Mouse (Mus musculus) heart, postnatal 0 days (tissue): ENCODE data around the gene Pheta1. TPM values are rescaled to one million over a fixed set of nuclear protein-coding genes. Genes with fewer than 3 reads are reported as not detected.

Experiments used
- ATAC-seq: fragments of 200-750 bp; cut with Nextera tagmentation; 2 replicates; pipeline ENCODE4 v1.8.0; 2017; ENCODE audit warnings: low read depth, moderate number of reproducible peaks, moderate library complexity; ENCODE audit not compliant: insufficient read depth
- DNase-seq: peaks from one replicate; pipeline ENCODE4 v3.0.0-alpha.2; 2016; ENCODE audit warnings: low spot score
- H3K27ac ChIP-seq: fragments of 300-500 bp; sonication (generic); 2 replicates; pipeline ENCODE4 v1.5.1; 2014; ENCODE audit warnings: low read depth, mild to moderate bottlenecking
- H3K27me3 ChIP-seq: fragments of 300-500 bp; sonication (generic); 2 replicates; pipeline ENCODE4 v1.6.1; 2014; ENCODE audit warnings: low read length, mixed read lengths; ENCODE audit not compliant: control insufficient read depth, insufficient read depth
- H3K36me3 ChIP-seq: fragments of 300-500 bp; sonication (generic); replicated peaks from 2 replicates; pipeline ENCODE4 v1.6.1; 2014; ENCODE audit warnings: low read length, mixed read lengths; ENCODE audit not compliant: control insufficient read depth, insufficient read depth
- H3K4me1 ChIP-seq: fragments of 300-500 bp; sonication (generic); 2 replicates; pipeline ENCODE4 v1.6.1; 2014; ENCODE audit warnings: antibody characterized with exemption; ENCODE audit not compliant: control insufficient read depth, insufficient read depth
- H3K4me2 ChIP-seq: fragments of 300-500 bp; sonication (generic); 2 replicates; pipeline ENCODE4 v1.6.1; 2014; ENCODE audit warnings: low read depth, mild to moderate bottlenecking, low read length, moderate library complexity
- H3K4me3 ChIP-seq: fragments of 300-500 bp; sonication (generic); 2 replicates; pipeline ENCODE4 v1.5.1; 2014; ENCODE audit warnings: low read depth, low read length
- H3K9ac ChIP-seq: fragments of 300-500 bp; sonication (generic); replicated peaks from 2 replicates; pipeline ENCODE4 v1.6.1; 2014; ENCODE audit warnings: low read depth, low read length, mixed read lengths
- H3K9me3 ChIP-seq: fragments of 300-500 bp; sonication (generic); replicated peaks from 2 replicates; pipeline ENCODE4 v1.6.1; 2016; ENCODE audit warnings: low read length; ENCODE audit not compliant: control insufficient read depth
- CTCF ChIP-seq: IDR thresholded peaks from 2 replicates; pipeline ENCODE4 v1.5.1; 2016; ENCODE audit warnings: antibody characterized with exemption, control low read depth, low read depth
- EP300 ChIP-seq: IDR thresholded peaks from 2 replicates; pipeline ENCODE4 v1.6.1; 2016; ENCODE audit warnings: antibody characterized with exemption, low read depth
- WGBS: fragments of 180-500 bp; shearing (Covaris S2); extraction: QIAGEN DNeasy Blood & Tissue Kit; methylation state at CpG from one replicate; pipeline ENCODE4 v1.1.7; 2014; 5-methylcytosine and 5-hydroxymethylcytosine counted together
- polyA plus RNA-seq: library from polyadenylated mRNA; unstranded; fragments of >200 nt; fragmentation: Nextera tagmentation; extraction: Ambion mirVana; gene quantifications from 2 replicates; pipeline ENCODE4 v1.2.1, GENCODE M21; 2015
- total RNA-seq: library from RNA; depleted of rRNA; stranded (reverse); fragments of >200 nt; gene quantifications from 2 replicates; pipeline ENCODE4 v1.2.3, GENCODE M21; 2014; ENCODE audit warnings: low replicate concordance

Gene Pheta1
- total and polyA plus RNA-seq, 2 experiments from 2014 or later, result 16.4 to 32.2 TPM

DNA sequence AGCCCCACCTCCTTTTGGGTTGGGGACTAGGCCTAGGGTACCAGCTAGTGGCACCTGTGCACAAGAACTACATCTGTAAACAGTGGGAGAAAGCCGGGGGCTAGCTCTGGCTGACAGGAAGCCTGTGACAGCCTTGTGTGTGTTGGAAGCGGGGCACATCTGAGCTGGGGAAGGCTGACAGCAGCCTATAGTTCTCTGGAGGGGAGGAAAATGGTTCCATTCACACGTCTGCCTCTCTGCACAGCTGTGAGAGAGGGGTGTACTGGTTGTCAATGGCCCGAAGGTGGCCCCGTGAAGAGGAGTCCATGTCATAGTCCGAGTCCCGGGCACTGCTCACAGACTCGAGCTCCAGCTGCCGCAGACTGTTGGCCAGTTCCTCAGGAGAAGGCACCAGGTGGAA is 31.2 kb upstream of the Pheta1 start:
- no peaks in the 10 kb centered on the region for H3K9me3 ChIP-seq

DNA sequence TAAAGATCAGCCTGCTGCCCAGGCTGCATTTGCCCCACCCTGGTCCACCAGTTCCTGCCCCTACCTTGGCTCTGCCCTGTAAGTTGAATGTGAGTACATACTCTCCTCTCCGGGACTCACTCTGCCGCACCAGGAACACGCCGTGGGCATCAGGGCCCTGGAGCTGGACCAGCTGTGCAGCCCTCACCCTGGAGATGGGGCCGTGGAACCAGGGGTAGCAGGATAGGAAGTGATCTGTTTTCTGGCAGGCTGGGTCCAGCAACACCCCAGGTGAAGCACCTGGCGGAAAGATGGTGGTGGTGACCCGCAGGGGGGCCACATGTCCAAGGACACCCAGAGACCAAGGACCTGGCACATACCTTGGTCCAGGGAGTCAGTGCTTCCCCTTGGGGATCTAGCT is 30.4 kb upstream of the Pheta1 start:
- Histone ChIP-seq H3K27me3 (no peaks in the 10 kb centered on the region), H3K27ac (no peak overlapping the region), H3K36me3 (peaks cover 76% of the 10 kb centered on the region), H3K4me2 (no peak overlapping the region), H3K4me1 (peaks cover 22% of the 10 kb centered on the region; the same call in 1 of the 2 replicates), H3K4me3 (no peak overlapping the region), H3K9ac (no peak overlapping the region), H3K9me3 (no peaks in the 10 kb centered on the region)
- no peak for ATAC-seq
- 94% methylated on average over 7 of the region's 7 CpGs for WGBS
- TF ChIP-seq CTCF (no peak), EP300 (no peak)
- DNase-seq, result no peak

More for the DNA sequence above, 31.2 kb upstream of the Pheta1 start:
- Histone ChIP-seq H3K9ac (no peak overlapping the region), H3K4me3 (no peak overlapping the region), H3K27ac (no peak overlapping the region), H3K36me3 (peaks cover 76% of the 10 kb centered on the region), H3K27me3 (no peaks in the 10 kb centered on the region), H3K4me1 (peaks cover 17% of the 10 kb centered on the region; the same call in 1 of the 2 replicates), H3K4me2 (no peak overlapping the region)
- TF ChIP-seq CTCF (no peak), EP300 (no peak)
- WGBS, result 86% methylated on average over 9 of the region's 9 CpGs
- ATAC-seq, result no peak
- no peak for DNase-seq

DNA sequence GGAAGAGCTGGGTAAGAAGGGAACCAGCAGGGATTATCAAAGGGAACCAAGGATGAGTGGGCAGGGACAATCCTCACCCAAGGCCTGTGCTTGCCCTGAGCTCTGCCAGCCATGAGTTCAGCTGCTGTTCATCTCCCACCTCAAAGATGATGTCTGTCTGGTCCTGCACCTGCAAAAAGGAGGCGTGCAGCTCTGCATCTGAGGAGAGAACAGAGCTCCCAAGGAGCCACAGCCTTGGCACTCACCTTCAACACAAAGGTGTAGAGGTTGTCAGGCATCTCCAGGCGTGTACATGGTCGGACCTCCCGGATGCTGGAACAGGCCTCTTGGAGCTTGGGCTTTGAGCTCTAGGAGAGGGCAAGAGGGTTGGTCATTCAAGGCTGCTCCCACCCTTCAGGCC is 29.9 kb upstream of the Pheta1 start:
- peaks cover 72% of the 10 kb centered on the region for H3K36me3 ChIP-seq
- H3K4me3 ChIP-seq, result no peak overlapping the region

DNA sequence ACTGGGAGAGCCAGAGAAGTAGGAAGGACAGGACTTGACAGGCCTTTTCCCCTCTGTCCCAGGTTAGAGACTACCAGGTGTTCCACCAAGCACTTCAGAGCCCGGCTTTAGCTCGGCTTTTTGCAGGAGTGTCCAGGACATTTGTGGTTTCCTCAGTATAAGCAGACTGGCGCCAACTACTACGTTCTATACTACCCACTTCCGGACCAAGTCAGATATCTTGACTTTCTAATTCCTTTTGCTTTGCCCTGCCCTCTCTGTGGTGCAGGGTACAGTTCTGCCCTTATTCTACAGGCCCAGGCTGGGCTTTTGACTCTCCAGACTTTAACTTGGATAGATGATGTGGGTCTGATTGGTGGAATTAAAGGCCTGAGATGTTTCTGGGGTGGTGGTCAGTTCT is 29.2 kb upstream of the Pheta1 start:
- peaks cover 68% of the 10 kb centered on the region for H3K36me3 ChIP-seq
- no peaks in the 10 kb centered on the region for H3K9me3 ChIP-seq
- H3K27ac ChIP-seq, result no peak overlapping the region
- 77% methylated on average over 5 of the region's 5 CpGs for WGBS
- no peak overlapping the region for H3K9ac ChIP-seq
- ATAC-seq (no peak), DNase-seq (no peak)
- H3K4me2 ChIP-seq, result no peak overlapping the region
- TF ChIP-seq CTCF (no peak), EP300 (no peak)
- H3K4me3 ChIP-seq, result no peak overlapping the region
- H3K4me1 ChIP-seq, result peaks cover 28% of the 10 kb centered on the region; the same call in 1 of the 2 replicates
- H3K27me3 ChIP-seq, result no peaks in the 10 kb centered on the region

More for the DNA sequence above, 29.9 kb upstream of the Pheta1 start:
- Histone ChIP-seq H3K9me3 (no peaks in the 10 kb centered on the region), H3K4me2 (no peak overlapping the region), H3K27me3 (no peaks in the 10 kb centered on the region), H3K27ac (no peak overlapping the region), H3K4me1 (peaks cover 26% of the 10 kb centered on the region; the same call in 1 of the 2 replicates), H3K9ac (no peak overlapping the region)
- no peak for ATAC-seq
- TF ChIP-seq EP300, result no peak
- no peak for TF ChIP-seq CTCF
- 94% methylated on average over 4 of the region's 4 CpGs for WGBS
- no peak for DNase-seq

DNA sequence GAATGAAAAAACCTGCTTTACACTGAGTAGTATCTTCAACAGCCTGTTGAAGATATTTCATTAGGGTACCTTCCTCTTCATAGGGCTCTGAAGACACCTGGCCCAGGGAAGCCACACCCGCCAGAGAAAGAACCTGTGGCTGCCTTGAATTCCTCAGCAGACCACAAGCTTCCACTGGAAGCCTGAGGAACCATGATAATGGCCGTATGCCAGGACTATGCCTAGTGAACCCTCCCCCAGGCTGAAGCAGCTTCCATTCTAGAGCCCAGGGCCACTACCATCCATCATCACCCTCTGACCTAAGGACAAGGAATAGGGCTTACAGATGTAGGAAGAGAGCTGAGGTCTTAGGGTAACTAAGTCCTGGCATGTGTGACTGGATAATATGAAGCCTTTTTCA is 28.6 kb upstream of the Pheta1 start:
- no peak overlapping the region for H3K4me3 ChIP-seq
- peaks cover 69% of the 10 kb centered on the region for H3K36me3 ChIP-seq
- H3K9ac ChIP-seq, result no peak overlapping the region
- 37% methylated on average over 2 of the region's 2 CpGs for WGBS
- H3K27ac ChIP-seq, result no peak overlapping the region
- no peak overlapping the region for H3K4me2 ChIP-seq
- peaks cover 28% of the 10 kb centered on the region; the same call in 1 of the 2 replicates for H3K4me1 ChIP-seq
- H3K9me3 ChIP-seq, result no peaks in the 10 kb centered on the region
- no peak for ATAC-seq
- H3K27me3 ChIP-seq, result no peaks in the 10 kb centered on the region
- DNase-seq, result no peak
- TF ChIP-seq CTCF, result no peak
- TF ChIP-seq EP300, result no peak

DNA sequence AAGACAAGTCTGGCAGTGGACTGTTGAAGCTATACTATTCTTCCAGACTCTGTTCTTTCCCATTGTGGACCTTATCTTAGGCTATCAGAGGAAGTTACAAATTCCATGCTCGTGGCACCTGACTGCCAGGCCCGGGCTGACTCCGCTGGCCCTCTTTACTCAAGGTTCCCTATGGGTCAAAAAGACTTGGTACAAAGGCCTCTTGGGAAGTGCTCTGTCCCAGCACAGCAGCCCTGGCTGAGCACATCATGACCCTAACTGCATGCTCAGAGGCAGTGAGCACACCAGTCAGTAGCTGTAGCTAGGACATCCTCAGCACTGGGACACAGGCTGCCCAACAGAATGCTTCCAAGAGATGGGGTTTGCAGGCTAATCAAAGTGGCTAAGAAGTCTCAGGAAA is 28.1 kb upstream of the Pheta1 start:
- Histone ChIP-seq H3K4me1 (peaks cover 28% of the 10 kb centered on the region; the same call in 1 of the 2 replicates), H3K4me3 (no peak overlapping the region), H3K4me2 (no peak overlapping the region), H3K36me3 (peaks cover 70% of the 10 kb centered on the region), H3K27me3 (no peaks in the 10 kb centered on the region), H3K9ac (no peak overlapping the region), H3K9me3 (no peaks in the 10 kb centered on the region), H3K27ac (no peak overlapping the region; the same call in 1 of the 2 replicates)
- ATAC-seq (no peak), DNase-seq (no peak)
- 35% methylated on average over 3 of the region's 3 CpGs for WGBS
- TF ChIP-seq CTCF (no peak), EP300 (no peak)
